Mouse (Mus musculus) brain, embryonic 14.5 days (tissue): ENCODE measurements around the gene Nrm.

Experiments used
- CTCF ChIP-seq: fragments of 200-500 bp; IDR thresholded peaks from 2 replicates; pipeline ENCODE4 v1.5.1; 2012; ENCODE audit warnings: inconsistent platforms, mild to moderate bottlenecking, moderate library complexity, borderline replicate concordance; ENCODE audit not compliant: insufficient read depth, insufficient read length; ENCODE audit errors: extremely low read depth
- POLR2A ChIP-seq: fragments of 200-500 bp; IDR thresholded peaks from 2 replicates; pipeline ENCODE4 v1.6.1; 2012; ENCODE audit warnings: mild to moderate bottlenecking, inconsistent platforms, borderline replicate concordance; ENCODE audit not compliant: poor library complexity, insufficient read depth, insufficient read length, severe bottlenecking; ENCODE audit errors: extremely low read depth

- TF ChIP-seq POLR2A (no peak), CTCF (no peak)
Measured at GRCm38 (mm10) chr17:35814678-35815077, 46.4 kb upstream of the Nrm start.
